20 mouse cellular contexts compared by ENCODE assay signal in genomic region chr2:154633039-154633742, GRCm38 (mm10). TPM values are rescaled to one million over a fixed set of nuclear protein-coding genes. Genes with fewer than 3 reads are reported as not detected.
DNase-seq lines count a peak whose midpoint lies in the region; ATAC-seq and TF ChIP-seq lines count a peak whose summit lies in the region.
"Had no signal": no experiment of that assay in that cellular context is flagged by ENCODE, and none has a peak within 500 bp of the region (broad histone marks: within the 10 kb centered on the region; RNA-seq: fewer than 3 reads in every experiment).

No protein-coding gene starts in this region.

- H3K27me3 ChIP-seq in kidney, embryonic 15.5 days: no peaks in the 10 kb centered on the region
- H3K27me3 ChIP-seq in liver, embryonic 15.5 days: no peaks in the 10 kb centered on the region
- H3K27me3 ChIP-seq: forebrain, embryonic 13.5 days; heart, embryonic 15.5 days; limb, embryonic 13.5 days had no signal

- H3K4me3 ChIP-seq in kidney, embryonic 15.5 days (replicated peaks): no peak overlapping the region
- H3K4me3 ChIP-seq in bone marrow, adult 2 months (replicated peaks; ENCODE audit: control insufficient read depth, low read depth, low read length): peak overlapping the region; percentile 53
- peak overlapping the region; percentile 73 for H3K4me3 ChIP-seq in liver, embryonic 15.5 days (replicated peaks)
- H3K4me3 ChIP-seq: forebrain, embryonic 13.5 days; heart, embryonic 15.5 days; limb, embryonic 13.5 days had no signal

- peak; percentile 68; the same call in 1 of the 2 replicates for ATAC-seq in kidney, embryonic 15.5 days (replicated peaks; ENCODE audit: low FRiP score)
- ATAC-seq in erythroid progenitor cell, adult 5-6 weeks (replicated peaks; ENCODE audit: low FRiP score, poor library complexity, severe bottlenecking): peak; percentile 46
- peak; percentile 43 for ATAC-seq in liver, embryonic 15.5 days (ENCODE audit: insufficient read depth)
- ATAC-seq in megakaryocyte, adult 5-6 weeks (ENCODE audit: poor library complexity, severe bottlenecking): no peak
- ATAC-seq: forebrain, embryonic 13.5 days; lung, postnatal 0 days; midbrain, embryonic 16.5 days had no signal

- no peak overlapping the region for H3K4me2 ChIP-seq in kidney, embryonic 15.5 days
- peak overlapping the region; percentile 72 for H3K4me2 ChIP-seq in liver, embryonic 15.5 days
- H3K4me2 ChIP-seq: forebrain, embryonic 13.5 days; heart, embryonic 15.5 days; limb, embryonic 13.5 days had no signal

- H3K4me1 ChIP-seq in kidney, embryonic 15.5 days: peaks cover 3% of the 10 kb centered on the region; the same call in 1 of the 2 replicates
- H3K4me1 ChIP-seq in bone marrow, adult 2 months (ENCODE audit: control insufficient read depth, insufficient read depth, low read length): peaks cover 3% of the 10 kb centered on the region; the same call in 1 of the 2 replicates
- H3K4me1 ChIP-seq in liver, embryonic 15.5 days (replicated peaks): peaks cover 55% of the 10 kb centered on the region
- H3K4me1 ChIP-seq: forebrain, embryonic 13.5 days; heart, embryonic 15.5 days; hindbrain, embryonic 10.5 days; limb, embryonic 13.5 days had no signal

- DNase-seq in kidney, adult 18-20 months: no peak
- no peak for DNase-seq in urinary bladder, postnatal 10 days (ENCODE audit: low spot score)
- DNase-seq: adrenal gland, postnatal 25 days; cerebellum, adult 9-10 months; kidney, postnatal 10 days; layer of hippocampus, adult 9-11 months; right cerebral cortex, adult 18-20 months had no signal

- no peaks in the 10 kb centered on the region for H3K9me3 ChIP-seq in kidney, embryonic 15.5 days (replicated peaks)
- H3K9me3 ChIP-seq in liver, embryonic 15.5 days (replicated peaks): no peaks in the 10 kb centered on the region; the same call in 1 of the 2 replicates
- H3K9me3 ChIP-seq: heart, embryonic 15.5 days had no signal

- H3K27ac ChIP-seq in kidney, embryonic 15.5 days: peak overlapping the region; percentile 37; the same call in 1 of the 2 replicates
- H3K27ac ChIP-seq in bone marrow, adult 2 months (ENCODE audit: control insufficient read depth, insufficient read depth, low read depth, low read length, poor library complexity): peak overlapping the region; percentile 79
- H3K27ac ChIP-seq in liver, embryonic 15.5 days (replicated peaks): peak overlapping the region; percentile 99
- H3K27ac ChIP-seq: forebrain, embryonic 13.5 days; heart, embryonic 15.5 days; limb, embryonic 13.5 days had no signal

- H3K36me3 ChIP-seq in kidney, embryonic 15.5 days: peaks cover 56% of the 10 kb centered on the region
- H3K36me3 ChIP-seq in liver, embryonic 15.5 days (replicated peaks): peaks cover 53% of the 10 kb centered on the region

- no peak overlapping the region for H3K9ac ChIP-seq in kidney, embryonic 15.5 days
- peak overlapping the region; percentile 87 for H3K9ac ChIP-seq in liver, embryonic 15.5 days
- H3K9ac ChIP-seq: forebrain, embryonic 13.5 days; heart, embryonic 15.5 days; limb, embryonic 13.5 days had no signal

- no peak for TF ChIP-seq CTCF in bone marrow, adult 2 months (IDR thresholded peaks at IDR 0.05; ENCODE audit: control insufficient read depth, insufficient read depth, low read length)

- 42% methylated on average over 5 of the region's 5 CpGs for WGBS in kidney, embryonic 15.5 days
- WGBS in bone marrow, adult 2 months: 91% methylated on average over 5 of the region's 5 CpGs
- 61% methylated on average over 5 of the region's 5 CpGs for WGBS in liver, embryonic 15.5 days (ENCODE audit: insufficient replicate concordance)

- TF ChIP-seq POLR2A in bone marrow, adult 2 months (IDR thresholded peaks at IDR 0.05; ENCODE audit: borderline replicate concordance, control insufficient read depth, low read depth, low read length): no peak

RNA-seq across cellular contexts. Expression of gene Chmp4b, which starts 18.3 kb away (rescaled TPM):
- 24.6 and 24.8 TPM in 2 replicates for polyA plus RNA-seq in kidney, embryonic 15.5 days (2015; fragmentation: Nextera tagmentation; extraction: Ambion mirVana)
- 132 and 162 TPM in 2 replicates for polyA plus RNA-seq in bone marrow, adult 2 months (2011; ENCODE audit: insufficient read depth, insufficient read length, low replicate concordance, missing spikeins)
- 58.0 and 78.4 TPM in 2 replicates for total RNA-seq in erythroid progenitor cell, adult 5-6 weeks (2015; ENCODE audit: low replicate concordance)
- 45.3 and 70.0 TPM in 2 replicates for total RNA-seq in erythroid progenitor cell, adult 5-6 weeks (2017; ENCODE audit: low replicate concordance)
- polyA plus RNA-seq in liver, embryonic 15.5 days (2015; fragmentation: Nextera tagmentation; extraction: Ambion mirVana): 11.7 and 13.9 TPM in 2 replicates
- 117 and 122 TPM in 2 replicates for total RNA-seq in megakaryocyte, adult 5-6 weeks (2015)
- total RNA-seq in megakaryocyte, adult 5-6 weeks (2017): 166 and 187 TPM in 2 replicates

RNA-seq across cellular contexts. Expression of gene 4930519P11Rik, which starts 20.0 kb away (rescaled TPM):
- 0.62 TPM in 1 of 2 replicates, not detected in the other for polyA plus RNA-seq in kidney, embryonic 15.5 days (2015; fragmentation: Nextera tagmentation; extraction: Ambion mirVana)
- polyA plus RNA-seq in bone marrow, adult 2 months (2011; ENCODE audit: insufficient read depth, insufficient read length, low replicate concordance, missing spikeins): not detected in 2 replicates
- total RNA-seq in erythroid progenitor cell, adult 5-6 weeks (2015; ENCODE audit: low replicate concordance): 11.5 TPM in 1 of 2 replicates, not detected in the other
- not detected in 2 replicates for total RNA-seq in erythroid progenitor cell, adult 5-6 weeks (2017; ENCODE audit: low replicate concordance)
- not detected in 2 replicates for polyA plus RNA-seq in liver, embryonic 15.5 days (2015; fragmentation: Nextera tagmentation; extraction: Ambion mirVana)
- total RNA-seq in megakaryocyte, adult 5-6 weeks (2015): 2.7 TPM in 1 of 2 replicates, not detected in the other
- total RNA-seq in megakaryocyte, adult 5-6 weeks (2017): 0.85 TPM in 1 of 2 replicates, not detected in the other
- total RNA-seq: left cerebral cortex, postnatal 10 days had no signal
- polyA plus RNA-seq: embryonic facial prominence, embryonic 14.5 days; heart, embryonic 15.5 days; hindbrain, embryonic 10.5 days had no signal

RNA-seq across cellular contexts. Expression of gene Zfp341, which starts 20.1 kb away (rescaled TPM):
- 0.85 and 1.00 TPM in 2 replicates for polyA plus RNA-seq in kidney, embryonic 15.5 days (2015; fragmentation: Nextera tagmentation; extraction: Ambion mirVana)
- 1.8 and 2.6 TPM in 2 replicates for polyA plus RNA-seq in bone marrow, adult 2 months (2011; ENCODE audit: insufficient read depth, insufficient read length, low replicate concordance, missing spikeins)
- 3.2 and 3.8 TPM in 2 replicates for total RNA-seq in erythroid progenitor cell, adult 5-6 weeks (2015; ENCODE audit: low replicate concordance)
- total RNA-seq in erythroid progenitor cell, adult 5-6 weeks (2017; ENCODE audit: low replicate concordance): 1.3 and 2.7 TPM in 2 replicates
- polyA plus RNA-seq in liver, embryonic 15.5 days (2015; fragmentation: Nextera tagmentation; extraction: Ambion mirVana): 2.6 TPM in 2 replicates
- total RNA-seq in megakaryocyte, adult 5-6 weeks (2015): 2.2 and 2.3 TPM in 2 replicates
- 1.5 and 1.8 TPM in 2 replicates for total RNA-seq in megakaryocyte, adult 5-6 weeks (2017)

RNA-seq across cellular contexts. Expression of gene Pxmp4, which starts 29.7 kb away (rescaled TPM):
- polyA plus RNA-seq in kidney, embryonic 15.5 days (2015; fragmentation: Nextera tagmentation; extraction: Ambion mirVana): 27.7 and 29.8 TPM in 2 replicates
- 11.3 and 12.1 TPM in 2 replicates for polyA plus RNA-seq in bone marrow, adult 2 months (2011; ENCODE audit: insufficient read depth, insufficient read length, low replicate concordance, missing spikeins)
- 15.5 and 22.7 TPM in 2 replicates for total RNA-seq in erythroid progenitor cell, adult 5-6 weeks (2015; ENCODE audit: low replicate concordance)
- total RNA-seq in erythroid progenitor cell, adult 5-6 weeks (2017; ENCODE audit: low replicate concordance): 14.4 and 17.0 TPM in 2 replicates
- 34.6 and 43.9 TPM in 2 replicates for polyA plus RNA-seq in liver, embryonic 15.5 days (2015; fragmentation: Nextera tagmentation; extraction: Ambion mirVana)
- 21.9 and 24.2 TPM in 2 replicates for total RNA-seq in megakaryocyte, adult 5-6 weeks (2015)
- 24.4 and 27.1 TPM in 2 replicates for total RNA-seq in megakaryocyte, adult 5-6 weeks (2017)

Comparison
In these comparisons a context has a peak if more than half of its experiments do, and no peak if none do; other contexts are left out.
1. H3K27ac ChIP-seq: peak in every context shown above with its lines; median percentile 99 in liver, embryonic 15.5 days; 79 in bone marrow, adult 2 months; 37 in kidney, embryonic 15.5 days.